Mouse (Mus musculus): ENCODE results near the gene Smn1.
A peak's percentile ranks its signal among the peaks of the same experiment; 100 is the strongest.
"Not testable (repeated sequence)": the region's sequence is repeated elsewhere in the genome, so short reads cannot be mapped to it uniquely, and the experiment has no call there.

Gene Smn1

GRCm38 (mm10) chr13:100124423-100125257 is at the start of gene Smn1:
TSS of gene Smn1 (plus strand) at chr13:100124852.
- peak; percentile 94 for DNase-seq (ENCODE audit: low read depth, low spot score)

DNA sequence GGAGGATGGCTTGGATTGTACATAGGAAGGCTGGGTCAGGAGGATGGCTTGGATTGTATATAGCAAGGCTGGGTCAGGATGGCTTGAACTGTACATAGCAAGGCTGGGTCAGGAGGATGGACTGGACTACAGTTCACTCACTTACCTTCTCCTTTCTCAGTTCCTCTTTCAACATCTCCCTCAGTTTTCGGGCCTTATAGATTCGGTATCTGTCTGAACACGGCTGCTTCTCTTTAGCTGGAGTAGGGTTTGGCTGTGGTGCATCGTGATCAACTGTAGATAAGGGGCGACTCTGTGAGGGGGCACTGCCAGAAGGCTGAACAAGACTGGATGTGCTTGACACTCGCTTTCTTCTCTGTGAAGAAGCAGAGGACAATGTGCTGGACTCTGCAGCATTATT is 25.8 kb upstream of the Smn1 start:
- no peak for DNase-seq (ENCODE audit: low read depth, low spot score)

- no peak for DNase-seq (ENCODE audit: low read depth, low spot score)
Observed at GRCm38 (mm10) chr13:100103052-100103658, 21.5 kb upstream of the Smn1 start.

GRCm38 (mm10) chr13:100103748-100104254 is 20.9 kb upstream of the Smn1 start, which contains the start of gene Bdp1:
TSS of gene Bdp1 (minus strand) at chr13:100104070.
- peak; percentile 93 for DNase-seq (ENCODE audit: low read depth, low spot score)

DNA sequence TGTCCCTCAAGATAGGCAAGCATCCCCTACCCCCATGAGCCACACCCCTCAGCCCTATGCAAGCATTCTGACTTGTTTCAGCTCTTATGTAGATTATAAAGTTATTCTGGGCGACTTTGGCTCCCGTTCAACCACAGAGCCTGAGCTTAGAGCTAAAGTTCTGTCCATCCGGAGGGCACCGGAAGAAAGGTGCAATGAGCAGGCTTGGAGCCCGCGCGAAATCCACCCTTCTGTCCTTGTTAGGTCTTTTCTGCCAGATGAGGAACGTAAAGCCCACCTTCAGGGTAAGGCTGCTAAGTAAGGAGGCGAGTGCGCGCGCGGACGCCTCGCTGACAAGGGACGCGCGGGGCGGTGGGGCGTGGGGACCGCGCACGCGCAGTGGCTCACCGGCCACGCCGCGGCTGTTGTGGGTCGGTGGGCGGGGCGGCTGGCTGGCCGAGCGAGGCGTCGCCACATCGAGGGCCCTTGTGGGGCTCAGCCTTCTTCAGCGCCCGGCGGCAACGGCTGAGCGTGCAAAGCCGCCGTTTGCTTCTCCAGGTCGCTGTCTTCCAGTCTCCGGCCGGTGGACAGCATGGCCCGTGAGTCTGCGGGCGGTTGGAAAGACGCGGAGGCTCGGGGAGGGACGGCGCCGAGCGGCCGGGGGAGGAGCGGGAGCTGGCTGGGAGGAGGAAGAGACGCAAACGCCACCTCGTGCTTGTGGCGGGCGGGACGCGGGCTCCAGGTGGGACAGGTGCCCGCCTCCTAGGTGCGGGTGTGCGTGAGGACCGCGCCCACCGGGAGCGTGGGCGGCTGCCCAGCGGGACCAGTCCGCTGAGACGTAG is 16.8 kb upstream of the Smn1 start, which contains the start of gene Serf1:
Gene Serf1 (plus strand): TSS at position 361 of the 821 bp plus-strand sequence.
- peak; percentile 84 for DNase-seq (ENCODE audit: low read depth, low spot score)

DNA sequence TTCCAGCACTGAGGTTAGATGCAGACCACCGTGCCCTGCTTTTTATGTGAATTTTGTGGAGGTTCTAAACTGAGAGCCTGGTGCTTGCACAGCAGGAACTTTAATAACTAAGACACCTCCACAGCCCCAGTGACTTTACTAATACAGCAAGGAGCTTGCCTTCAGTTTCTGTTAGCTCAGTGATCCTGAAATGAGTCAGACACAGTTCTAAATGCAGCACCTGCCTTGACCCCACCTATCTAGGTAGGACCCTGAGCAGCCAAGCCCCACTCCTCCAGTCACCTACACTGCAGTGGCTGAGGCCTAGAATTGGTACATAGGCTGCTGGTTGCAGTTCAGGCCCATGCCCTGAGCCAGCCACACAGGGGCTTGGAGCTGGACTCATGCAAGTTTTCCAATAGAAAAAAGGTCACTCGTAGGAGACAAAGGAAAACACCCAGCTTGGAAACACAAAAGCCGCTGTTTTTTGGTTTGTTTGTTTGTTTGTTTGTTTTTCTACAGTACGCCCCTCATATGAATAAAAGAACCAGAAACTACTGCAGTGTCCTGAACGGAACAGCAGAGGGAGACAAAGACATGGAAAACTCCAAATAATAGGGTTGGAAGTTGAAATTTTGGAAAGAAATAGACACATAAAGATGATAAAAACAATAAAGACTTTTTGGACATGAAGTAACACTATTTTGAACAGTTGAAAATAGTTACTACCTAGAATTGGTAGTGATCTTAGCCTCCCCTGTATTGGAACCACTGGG is 12.3 kb upstream of the Smn1 start:
- no peak for DNase-seq (ENCODE audit: low read depth, low spot score)

- DNase-seq (ENCODE audit: low read depth, low spot score), result no peak
Observed at GRCm38 (mm10) chr13:100123970-100124369, 682 bp upstream of the Smn1 start.

DNA sequence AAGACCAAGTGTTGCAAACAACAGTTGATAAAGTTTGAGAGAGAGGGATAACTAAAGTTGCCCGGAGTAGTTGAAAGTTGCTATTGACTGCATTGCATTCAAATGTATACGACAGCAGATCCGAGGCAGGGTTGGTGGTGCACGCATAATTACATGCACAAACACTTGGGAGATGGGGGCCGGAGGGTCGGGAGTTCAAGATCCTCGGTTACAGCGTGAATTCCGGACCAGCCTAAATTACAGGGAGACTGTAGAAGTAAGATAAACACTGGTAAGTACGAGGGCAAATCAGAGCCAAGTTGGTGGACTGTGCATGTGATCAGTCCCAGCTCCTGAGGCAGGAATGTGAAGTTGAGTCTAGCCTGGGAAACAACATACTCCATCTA is 599 bp downstream of the Smn1 start:
- DNase-seq (ENCODE audit: low read depth, low spot score), result no peak

- DNase-seq (ENCODE audit: low read depth, low spot score), result no peak
Observed at GRCm38 (mm10) chr13:100141646-100142314, 17.1 kb downstream of the Smn1 start.

GRCm38 (mm10) chr13:100152659-100153058 is 28.0 kb downstream of the Smn1 start:
- no peak for DNase-seq (ENCODE audit: low read depth, low spot score)

- no peak for DNase-seq (ENCODE audit: low read depth, low spot score)
Observed at GRCm38 (mm10) chr13:100156624-100157023, 32.0 kb downstream of the Smn1 start.

- DNase-seq (ENCODE audit: low read depth, low spot score), result not testable (repeated sequence)
Observed at GRCm38 (mm10) chr13:100161171-100161870, 36.7 kb downstream of the Smn1 start.

GRCm38 (mm10) chr13:100162467-100162866 is 37.8 kb downstream of the Smn1 start:
- DNase-seq (ENCODE audit: low read depth, low spot score), result not testable (repeated sequence)

DNA sequence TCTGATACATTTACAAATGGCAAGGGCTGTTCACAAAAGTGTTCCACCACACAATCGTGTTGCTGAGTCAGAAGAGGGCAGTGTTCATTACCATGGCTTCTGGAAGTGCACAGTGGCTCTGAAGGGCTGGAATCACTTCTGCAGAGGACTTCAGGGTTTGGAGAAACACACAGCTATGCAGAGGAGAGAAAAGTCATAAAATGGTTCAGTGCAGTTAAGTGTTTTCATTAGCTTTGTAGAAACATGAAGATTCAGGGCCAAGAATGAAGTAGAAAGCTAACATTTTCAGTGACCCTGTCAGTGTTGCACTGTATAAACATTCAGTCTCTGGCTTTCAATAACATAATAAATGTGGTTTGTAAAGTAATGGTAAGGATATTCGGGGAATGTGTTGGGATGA is 41.7 kb downstream of the Smn1 start:
- peak; percentile 2 for DNase-seq (ENCODE audit: low read depth, low spot score)

DNA sequence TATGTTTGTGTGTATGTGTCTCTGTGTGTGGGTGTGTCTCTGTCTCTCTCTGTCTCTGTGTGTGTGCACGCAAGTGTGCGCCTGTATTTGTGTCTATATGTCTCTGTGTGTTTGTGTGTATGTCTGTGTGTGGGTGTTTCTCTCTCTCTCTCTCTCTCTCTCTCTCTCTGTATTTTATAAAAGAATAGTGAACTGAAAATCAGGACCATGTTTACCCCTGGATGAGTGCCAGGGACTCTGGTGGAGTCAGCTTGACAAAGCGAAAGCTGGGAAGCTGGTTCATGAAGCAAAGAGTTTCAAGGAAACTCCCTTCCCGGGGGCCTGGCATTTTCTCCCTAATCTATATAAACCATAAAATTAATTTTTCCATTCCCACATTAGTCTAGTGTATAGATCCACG is 49.7 kb downstream of the Smn1 start:
- not testable (repeated sequence) for DNase-seq (ENCODE audit: low read depth, low spot score)

- DNase-seq (ENCODE audit: low read depth, low spot score), result not testable (repeated sequence)
Observed at GRCm38 (mm10) chr13:100183111-100183510, 58.5 kb downstream of the Smn1 start.

Data from mesoderm, embryonic 11.5 days (tissue).